Mouse (Mus musculus) intestine, embryonic 15.5 days (tissue): Measurements from ENCODE around the gene Hoxa1. TPM values are rescaled to one million over a fixed set of nuclear protein-coding genes. Genes with fewer than 3 reads are reported as not detected.
A peak's percentile ranks its signal among the peaks of the same experiment; 100 is the strongest.

Experiments
- ATAC-seq: fragments of 200-750 bp; cut with Nextera tagmentation; 2 replicates; pipeline ENCODE4 v1.8.0; 2017; ENCODE audit warnings: moderate TSS enrichment, moderate library complexity
- H3K27ac ChIP-seq: fragments of 300-500 bp; sonication (generic); 2 replicates; pipeline ENCODE4 v1.5.1; 2015; ENCODE audit warnings: mild to moderate bottlenecking, inconsistent platforms
- H3K27me3 ChIP-seq: fragments of 300-500 bp; sonication (generic); replicated peaks from 2 replicates; pipeline ENCODE4 v1.6.1; 2015; ENCODE audit warnings: inconsistent platforms
- H3K36me3 ChIP-seq: fragments of 300-500 bp; sonication (generic); 2 replicates; pipeline ENCODE4 v1.6.1; 2015; ENCODE audit warnings: inconsistent platforms
- H3K4me1 ChIP-seq: fragments of 300-500 bp; sonication (generic); replicated peaks from 2 replicates; pipeline ENCODE4 v1.6.1; 2015; ENCODE audit warnings: inconsistent platforms
- H3K4me2 ChIP-seq: fragments of 300-500 bp; sonication (generic); replicated peaks from 2 replicates; pipeline ENCODE4 v1.6.1; 2015; ENCODE audit warnings: mild to moderate bottlenecking, inconsistent platforms
- H3K4me3 ChIP-seq: fragments of 300-500 bp; sonication (generic); replicated peaks from 2 replicates; pipeline ENCODE4 v1.5.1; 2015; ENCODE audit warnings: inconsistent platforms
- H3K9ac ChIP-seq: fragments of 300-500 bp; sonication (generic); 2 replicates; pipeline ENCODE4 v1.6.1; 2015; ENCODE audit warnings: inconsistent platforms
- H3K9me3 ChIP-seq: fragments of 300-500 bp; sonication (generic); 2 replicates; pipeline ENCODE4 v1.6.1; 2016; ENCODE audit warnings: inconsistent platforms
- WGBS: fragments of 180-500 bp; shearing (Covaris S2); methylation state at CpG from one replicate; pipeline ENCODE4 v1.1.7; 2015; 5-methylcytosine and 5-hydroxymethylcytosine counted together
- polyA plus RNA-seq: library from polyadenylated mRNA; unstranded; fragments of >200 nt; fragmentation: Nextera tagmentation; extraction: Ambion mirVana; gene quantifications from 2 replicates; pipeline ENCODE4 v1.2.1, GENCODE M21; 2015

The Hoxa1 gene
- polyA plus RNA-seq, 1 experiment from 2014 or later = 1.2 TPM

GRCm38 (mm10) chr6:52185834-52186233 is 27.7 kb upstream of the Hoxa1 start:
- ATAC-seq = no peak
- WGBS = 37% methylated on average over 3 of the region's 3 CpGs
- no peaks in the 10 kb centered on the region for H3K27me3 ChIP-seq
- H3K9ac ChIP-seq = no peak overlapping the region; the same call in 1 of the 2 replicates
- no peak overlapping the region for H3K4me3 ChIP-seq
- no peak overlapping the region for H3K4me2 ChIP-seq
- no peaks in the 10 kb centered on the region for H3K9me3 ChIP-seq
- H3K4me1 ChIP-seq = peaks cover 60% of the 10 kb centered on the region
- H3K36me3 ChIP-seq = no peaks in the 10 kb centered on the region
- H3K27ac ChIP-seq = no peak overlapping the region

GRCm38 (mm10) chr6:52185222-52185621 is 27.1 kb upstream of the Hoxa1 start:
- no peaks in the 10 kb centered on the region for H3K27me3 ChIP-seq
- ATAC-seq = no peak

GRCm38 (mm10) chr6:52184668-52185067 is 26.6 kb upstream of the Hoxa1 start:
- no peak for ATAC-seq
- Histone ChIP-seq H3K9me3 (no peaks in the 10 kb centered on the region), H3K36me3 (no peaks in the 10 kb centered on the region), H3K9ac (no peak overlapping the region), H3K27ac (peak overlapping the region; percentile 60; the same call in 1 of the 2 replicates), H3K4me2 (peak overlapping the region; percentile 49; the same call in 1 of the 2 replicates), H3K4me1 (peaks cover 53% of the 10 kb centered on the region), H3K27me3 (no peaks in the 10 kb centered on the region), H3K4me3 (no peak overlapping the region)
- 39% methylated on average over 6 of the region's 6 CpGs for WGBS

More at GRCm38 (mm10) chr6:52185222-52185621, 27.1 kb upstream of the Hoxa1 start:
- H3K27ac ChIP-seq = 0 out of 2 replicates have a peak overlapping the region, but pooled peaks have one; percentile 29
- 6% methylated on average over 19 of the region's 19 CpGs for WGBS
- H3K4me1 ChIP-seq = peaks cover 58% of the 10 kb centered on the region
- H3K36me3 ChIP-seq = no peaks in the 10 kb centered on the region
- no peak overlapping the region for H3K4me3 ChIP-seq
- peak overlapping the region; percentile 49 for H3K4me2 ChIP-seq
- no peaks in the 10 kb centered on the region for H3K9me3 ChIP-seq
- H3K9ac ChIP-seq = no peak overlapping the region; the same call in 1 of the 2 replicates

GRCm38 (mm10) chr6:52183311-52184080 is 25.4 kb upstream of the Hoxa1 start:
- no peaks in the 10 kb centered on the region for H3K36me3 ChIP-seq
- H3K27me3 ChIP-seq = no peaks in the 10 kb centered on the region
- WGBS = 25% methylated on average over 10 of the region's 10 CpGs
- ATAC-seq = peak; percentile 72
- no peak overlapping the region for H3K9ac ChIP-seq
- H3K4me1 ChIP-seq = peaks cover 46% of the 10 kb centered on the region
- peak overlapping the region; percentile 60 for H3K27ac ChIP-seq
- no peaks in the 10 kb centered on the region for H3K9me3 ChIP-seq
- no peak overlapping the region for H3K4me3 ChIP-seq
- H3K4me2 ChIP-seq = peak overlapping the region; percentile 49

- peak overlapping the region; percentile 49; the same call in 1 of the 2 replicates for H3K4me2 ChIP-seq
- 38% methylated on average over 1 of the region's 1 CpGs for WGBS
- peak overlapping the region; percentile 60 for H3K27ac ChIP-seq
Measured at GRCm38 (mm10) chr6:52182793-52183192, 24.7 kb upstream of the Hoxa1 start.

GRCm38 (mm10) chr6:52182030-52182429 is 23.9 kb upstream of the Hoxa1 start:
- ATAC-seq = no peak
- WGBS = 38% methylated on average over 2 of the region's 2 CpGs
- Histone ChIP-seq H3K36me3 (no peaks in the 10 kb centered on the region), H3K9me3 (no peaks in the 10 kb centered on the region), H3K27me3 (no peaks in the 10 kb centered on the region), H3K9ac (no peak overlapping the region), H3K27ac (no peak overlapping the region), H3K4me1 (peaks cover 42% of the 10 kb centered on the region), H3K4me3 (no peak overlapping the region), H3K4me2 (no peak overlapping the region)

More at GRCm38 (mm10) chr6:52182793-52183192, 24.7 kb upstream of the Hoxa1 start:
- H3K27me3 ChIP-seq = no peaks in the 10 kb centered on the region
- peak; percentile 40 for ATAC-seq
- no peaks in the 10 kb centered on the region for H3K9me3 ChIP-seq
- no peaks in the 10 kb centered on the region for H3K36me3 ChIP-seq
- H3K4me3 ChIP-seq = no peak overlapping the region
- peaks cover 46% of the 10 kb centered on the region for H3K4me1 ChIP-seq
- H3K9ac ChIP-seq = no peak overlapping the region

- Histone ChIP-seq H3K9me3 (no peaks in the 10 kb centered on the region), H3K4me3 (peak overlapping the region; percentile 61), H3K27me3 (no peaks in the 10 kb centered on the region), H3K4me1 (peaks cover 40% of the 10 kb centered on the region), H3K4me2 (peak overlapping the region; percentile 75), H3K9ac (0 out of 2 replicates have a peak overlapping the region, but pooled peaks have one; percentile 26), H3K36me3 (no peaks in the 10 kb centered on the region), H3K27ac (no peak overlapping the region)
- 54% methylated on average over 3 of the region's 3 CpGs for WGBS
- ATAC-seq = no peak
Measured at GRCm38 (mm10) chr6:52180726-52181125, 22.6 kb upstream of the Hoxa1 start.

GRCm38 (mm10) chr6:52180213-52180710 is 22.1 kb upstream of the Hoxa1 start:
- 39% methylated on average over 11 of the region's 11 CpGs for WGBS
- Histone ChIP-seq H3K36me3 (no peaks in the 10 kb centered on the region), H3K4me1 (peaks cover 37% of the 10 kb centered on the region), H3K9me3 (no peaks in the 10 kb centered on the region), H3K4me2 (peak overlapping the region; percentile 75), H3K9ac (peak overlapping the region; percentile 69), H3K27me3 (no peaks in the 10 kb centered on the region), H3K4me3 (peak overlapping the region; percentile 61), H3K27ac (peak overlapping the region; percentile 69)
- ATAC-seq = no peak

- H3K9me3 ChIP-seq = no peaks in the 10 kb centered on the region
- H3K27ac ChIP-seq = peak overlapping the region; percentile 69
- peak overlapping the region; percentile 69 for H3K9ac ChIP-seq
- H3K4me1 ChIP-seq = peaks cover 37% of the 10 kb centered on the region
- no peak for ATAC-seq
- peak overlapping the region; percentile 61 for H3K4me3 ChIP-seq
- no peaks in the 10 kb centered on the region for H3K36me3 ChIP-seq
- 31% methylated on average over 10 of the region's 10 CpGs for WGBS
- no peaks in the 10 kb centered on the region for H3K27me3 ChIP-seq
- peak overlapping the region; percentile 75 for H3K4me2 ChIP-seq
Measured at GRCm38 (mm10) chr6:52179690-52180089, 21.6 kb upstream of the Hoxa1 start.

GRCm38 (mm10) chr6:52178918-52179665 is 21.0 kb upstream of the Hoxa1 start:
- H3K9ac ChIP-seq = peak overlapping the region; percentile 69
- H3K4me1 ChIP-seq = peaks cover 31% of the 10 kb centered on the region
- H3K4me3 ChIP-seq = peak overlapping the region; percentile 61
- ATAC-seq = no peak
- H3K9me3 ChIP-seq = no peaks in the 10 kb centered on the region
- H3K36me3 ChIP-seq = no peaks in the 10 kb centered on the region
- H3K4me2 ChIP-seq = peak overlapping the region; percentile 75
- no peaks in the 10 kb centered on the region for H3K27me3 ChIP-seq
- 40% methylated on average over 4 of the region's 4 CpGs for WGBS
- peak overlapping the region; percentile 69 for H3K27ac ChIP-seq

- H3K4me2 ChIP-seq = peak overlapping the region; percentile 75
- H3K27me3 ChIP-seq = no peaks in the 10 kb centered on the region
- H3K27ac ChIP-seq = peak overlapping the region; percentile 96
- peak overlapping the region; percentile 69 for H3K9ac ChIP-seq
- no peaks in the 10 kb centered on the region for H3K36me3 ChIP-seq
- peaks cover 23% of the 10 kb centered on the region for H3K4me1 ChIP-seq
- H3K9me3 ChIP-seq = no peaks in the 10 kb centered on the region
- WGBS = 20% methylated on average over 9 of the region's 9 CpGs
- no peak for ATAC-seq
- peak overlapping the region; percentile 61 for H3K4me3 ChIP-seq
Measured at GRCm38 (mm10) chr6:52177806-52178205, 19.7 kb upstream of the Hoxa1 start.
